Mouse (Mus musculus) intestine, embryonic 16.5 days (tissue): Measurements from ENCODE around the gene Rnd1. TPM values are rescaled to one million over a fixed set of nuclear protein-coding genes. Genes with fewer than 3 reads are reported as not detected.

Source experiments
- ATAC-seq: fragments of 200-750 bp; cut with Nextera tagmentation; 2 replicates; pipeline ENCODE4 v1.8.0; 2017; ENCODE audit warnings: moderate TSS enrichment, moderate library complexity
- H3K27ac ChIP-seq: fragments of 300-500 bp; sonication (generic); 2 replicates; pipeline ENCODE4 v1.5.1; 2014; ENCODE audit warnings: mild to moderate bottlenecking, low read length
- H3K27me3 ChIP-seq: fragments of 300-500 bp; sonication (generic); replicated peaks from 2 replicates; pipeline ENCODE4 v1.6.1; 2014; ENCODE audit warnings: low read length, control low read depth, mixed read lengths; ENCODE audit not compliant: control insufficient read depth, insufficient read depth
- H3K36me3 ChIP-seq: fragments of 300-500 bp; sonication (generic); 2 replicates; pipeline ENCODE4 v1.6.1; 2014; ENCODE audit warnings: low read length, control low read depth; ENCODE audit not compliant: control insufficient read depth, insufficient read depth
- H3K4me1 ChIP-seq: fragments of 300-500 bp; sonication (generic); 2 replicates; pipeline ENCODE4 v1.6.1; 2014; ENCODE audit warnings: low read length, control low read depth, mixed read lengths; ENCODE audit not compliant: control insufficient read depth, insufficient read depth
- H3K4me2 ChIP-seq: fragments of 300-500 bp; sonication (generic); 2 replicates; pipeline ENCODE4 v1.6.1; 2014; ENCODE audit warnings: low read depth, low read length, control low read depth
- H3K4me3 ChIP-seq: fragments of 300-500 bp; sonication (generic); 2 replicates; pipeline ENCODE4 v1.5.1; 2014; ENCODE audit warnings: mild to moderate bottlenecking, low read length
- H3K9ac ChIP-seq: fragments of 300-500 bp; sonication (generic); 2 replicates; pipeline ENCODE4 v1.6.1; 2014; ENCODE audit warnings: low read depth, low read length
- H3K9me3 ChIP-seq: fragments of 300-500 bp; sonication (generic); 2 replicates; pipeline ENCODE4 v1.6.1; 2016; ENCODE audit warnings: low read length, control low read depth; ENCODE audit not compliant: control insufficient read depth
- WGBS: fragments of 180-500 bp; shearing (Covaris S2); extraction: QIAGEN DNeasy Blood & Tissue Kit; methylation state at CpG from one replicate; pipeline ENCODE4 v1.1.7; 2014; 5-methylcytosine and 5-hydroxymethylcytosine counted together
- polyA plus RNA-seq: library from polyadenylated mRNA; unstranded; fragments of >200 nt; fragmentation: Nextera tagmentation; extraction: Ambion mirVana; gene quantifications from 2 replicates; pipeline ENCODE4 v1.2.1, GENCODE M21; 2015

Rnd1 gene
- polyA plus RNA-seq, 1 experiment from 2014 or later: 0.95 TPM

DNA sequence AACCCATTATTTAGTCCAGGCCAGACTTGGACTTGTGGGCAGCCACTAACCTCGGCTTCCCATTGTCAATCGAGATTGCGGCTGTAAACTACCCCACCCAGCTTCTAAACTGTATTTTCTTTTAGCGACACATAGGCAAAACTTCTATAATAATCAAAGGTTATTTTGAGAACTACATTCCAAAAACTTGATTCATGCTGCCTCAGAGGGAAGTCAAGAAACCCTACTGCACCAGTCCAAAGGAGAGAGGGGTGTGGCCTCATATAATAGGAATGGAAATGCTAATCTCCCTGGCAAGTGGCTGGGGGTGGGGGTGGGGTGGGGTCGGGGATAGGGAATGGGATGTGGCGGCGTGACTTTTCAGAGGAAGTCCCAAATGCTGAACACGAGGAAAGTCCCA, 51.2 kb downstream of the Rnd1 start:
- no peak overlapping the region for H3K4me2 ChIP-seq
- peaks cover 28% of the 10 kb centered on the region for H3K4me1 ChIP-seq
- 22% methylated on average over 8 of the region's 8 CpGs for WGBS
- no peaks in the 10 kb centered on the region for H3K36me3 ChIP-seq
- 0 out of 2 replicates have a peak, but pooled peaks have one; percentile 41 for ATAC-seq
- no peak overlapping the region for H3K9ac ChIP-seq
- H3K4me3 ChIP-seq: no peak overlapping the region
- H3K27me3 ChIP-seq: no peaks in the 10 kb centered on the region; the same call in 1 of the 2 replicates
- H3K27ac ChIP-seq: no peak overlapping the region; the same call in 1 of the 2 replicates
- no peaks in the 10 kb centered on the region for H3K9me3 ChIP-seq

DNA sequence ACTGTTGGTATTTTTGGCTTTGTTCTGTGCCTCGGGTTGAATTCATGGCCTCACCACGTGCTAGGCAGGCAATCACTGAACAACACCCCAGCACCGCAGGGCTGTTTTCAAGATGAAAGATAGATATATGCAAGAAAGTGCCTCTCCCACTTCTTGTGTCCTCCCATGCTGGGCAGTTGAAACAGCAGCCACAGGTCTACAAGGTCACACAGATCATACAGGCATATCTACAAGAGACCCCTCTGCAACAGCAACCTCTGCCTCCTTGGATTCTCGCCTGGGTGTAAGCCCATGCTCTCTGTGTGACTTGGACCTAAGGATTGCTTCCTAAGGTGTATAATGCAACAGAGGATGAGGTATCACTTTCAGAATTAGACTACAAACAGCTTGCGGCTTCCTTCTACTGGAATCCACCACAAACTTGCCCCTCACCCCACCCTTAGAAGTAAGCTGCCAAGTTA, 53.9 kb downstream of the Rnd1 start:
- Histone ChIP-seq H3K9me3 (no peaks in the 10 kb centered on the region), H3K4me3 (no peak overlapping the region), H3K36me3 (no peaks in the 10 kb centered on the region), H3K27me3 (no peaks in the 10 kb centered on the region), H3K4me1 (peaks cover 18% of the 10 kb centered on the region), H3K27ac (no peak overlapping the region), H3K4me2 (no peak overlapping the region), H3K9ac (no peak overlapping the region)
- ATAC-seq: no peak
- 58% methylated on average over 5 of the region's 5 CpGs for WGBS

DNA sequence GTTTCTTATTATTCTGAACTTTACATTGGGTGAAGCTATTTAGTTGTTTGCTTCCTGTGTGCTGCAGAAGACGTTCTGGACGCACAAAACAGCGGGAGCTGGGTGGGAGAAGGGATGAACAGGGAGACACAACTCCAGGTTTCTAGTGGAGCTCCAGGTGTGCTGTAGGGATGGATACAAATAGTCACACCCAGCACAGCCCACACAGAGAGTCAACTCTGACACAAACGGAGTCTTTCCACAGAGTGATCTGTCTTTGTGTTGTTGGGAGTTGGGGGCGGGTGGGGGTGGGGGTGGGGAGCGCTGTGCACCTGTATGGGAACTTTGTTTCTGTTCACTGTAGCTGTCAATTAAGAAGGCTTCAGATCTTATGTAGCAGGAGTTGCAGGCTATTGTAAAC, 54.5 kb downstream of the Rnd1 start:
- no peaks in the 10 kb centered on the region for H3K27me3 ChIP-seq
- peaks cover 14% of the 10 kb centered on the region; the same call in 1 of the 2 replicates for H3K4me1 ChIP-seq
- no peak overlapping the region for H3K27ac ChIP-seq
- no peak overlapping the region for H3K4me3 ChIP-seq
- WGBS: 23% methylated on average over 6 of the region's 6 CpGs
- no peaks in the 10 kb centered on the region for H3K36me3 ChIP-seq
- H3K9me3 ChIP-seq: no peaks in the 10 kb centered on the region
- no peak overlapping the region for H3K4me2 ChIP-seq
- ATAC-seq: no peak
- H3K9ac ChIP-seq: no peak overlapping the region

DNA sequence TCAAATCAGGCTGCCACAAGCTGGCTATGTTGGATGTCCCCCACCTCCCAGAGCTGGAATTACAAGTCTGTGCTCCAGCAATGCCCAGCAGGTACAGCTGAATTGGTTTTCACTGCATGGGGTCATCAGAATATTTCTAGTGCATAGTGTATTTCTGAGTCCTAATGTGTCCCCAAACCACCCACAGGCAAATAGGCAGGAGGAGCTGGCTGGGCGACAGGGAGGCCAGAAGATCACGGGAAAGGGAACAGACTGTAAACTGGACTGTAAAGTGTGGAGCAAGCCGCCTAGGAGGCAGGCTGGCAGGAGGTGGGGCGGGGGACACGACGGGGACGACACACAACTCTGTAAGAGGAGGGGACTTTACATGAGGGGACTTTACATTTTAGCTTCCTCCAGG, 55.1 kb downstream of the Rnd1 start:
- H3K9ac ChIP-seq: no peak overlapping the region
- no peaks in the 10 kb centered on the region for H3K27me3 ChIP-seq
- ATAC-seq: no peak
- H3K4me3 ChIP-seq: no peak overlapping the region
- no peak overlapping the region for H3K27ac ChIP-seq
- no peaks in the 10 kb centered on the region for H3K36me3 ChIP-seq
- peaks cover 14% of the 10 kb centered on the region; the same call in 1 of the 2 replicates for H3K4me1 ChIP-seq
- no peaks in the 10 kb centered on the region for H3K9me3 ChIP-seq
- H3K4me2 ChIP-seq: no peak overlapping the region
- 11% methylated on average over 7 of the region's 7 CpGs for WGBS

GRCm38 (mm10) chr15:98617176-98617537, 60.1 kb downstream of the Rnd1 start:
- Histone ChIP-seq H3K4me3 (peak overlapping the region; percentile 21), H3K4me1 (peaks cover 7% of the 10 kb centered on the region), H3K27me3 (no peaks in the 10 kb centered on the region), H3K9ac (peak overlapping the region; percentile 63; the same call in 1 of the 2 replicates), H3K4me2 (peak overlapping the region; percentile 43), H3K36me3 (no peaks in the 10 kb centered on the region), H3K9me3 (no peaks in the 10 kb centered on the region), H3K27ac (no peak overlapping the region; the same call in 1 of the 2 replicates)
- 1% methylated on average over 12 of the region's 12 CpGs for WGBS
- ATAC-seq: peak; percentile 21

DNA sequence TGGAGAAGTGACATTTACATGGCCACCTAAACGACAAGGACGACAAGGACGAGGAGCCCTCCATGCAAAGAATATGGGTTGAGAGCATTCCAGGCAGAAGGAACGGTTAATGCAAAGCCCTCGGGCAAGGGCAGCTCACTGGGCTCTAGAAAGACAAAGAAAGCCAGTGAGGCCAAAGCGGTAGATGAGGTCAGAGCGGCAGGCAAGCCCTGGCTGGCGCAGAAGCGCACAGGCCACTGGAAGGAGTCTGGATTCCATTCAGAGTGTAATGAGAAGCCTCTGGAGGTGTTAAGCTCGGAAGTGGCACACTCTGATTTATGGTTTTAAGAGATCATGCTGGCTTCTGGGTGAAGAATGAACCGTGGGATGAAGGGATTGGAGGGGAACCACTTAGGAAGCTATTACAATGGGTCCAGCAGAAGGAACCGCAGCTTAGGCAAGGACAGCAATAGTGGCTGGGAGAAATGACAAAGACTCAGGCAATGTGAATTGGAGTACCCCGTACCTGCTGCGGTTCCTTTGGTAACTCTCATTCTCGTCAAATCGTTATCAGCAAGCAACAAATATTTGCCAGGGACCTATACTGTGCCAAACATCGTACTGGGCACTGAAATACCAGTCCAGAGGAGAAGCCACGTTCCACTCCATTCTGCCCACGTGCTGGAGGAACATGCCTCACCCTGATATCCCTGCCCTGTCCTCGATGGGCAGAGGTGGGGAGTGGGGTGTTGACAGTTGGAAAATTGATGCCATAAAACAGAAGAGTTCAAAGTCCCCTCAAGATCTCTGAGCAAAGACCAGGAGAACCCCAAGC, 60.7 kb downstream of the Rnd1 start:
- H3K9me3 ChIP-seq: no peaks in the 10 kb centered on the region
- no peaks in the 10 kb centered on the region for H3K36me3 ChIP-seq
- ATAC-seq: peak; percentile 88
- peak overlapping the region; percentile 43 for H3K4me2 ChIP-seq
- H3K4me3 ChIP-seq: peak overlapping the region; percentile 36
- H3K9ac ChIP-seq: peak overlapping the region; percentile 63
- H3K27ac ChIP-seq: peak overlapping the region; percentile 85
- H3K4me1 ChIP-seq: peaks cover 7% of the 10 kb centered on the region
- H3K27me3 ChIP-seq: no peaks in the 10 kb centered on the region
- 34% methylated on average over 20 of the region's 20 CpGs for WGBS

GRCm38 (mm10) chr15:98615751-98616150, 61.5 kb downstream of the Rnd1 start:
- no peaks in the 10 kb centered on the region for H3K27me3 ChIP-seq
- H3K4me2 ChIP-seq: peak overlapping the region; percentile 32; the same call in 1 of the 2 replicates
- H3K36me3 ChIP-seq: no peaks in the 10 kb centered on the region
- peaks cover 7% of the 10 kb centered on the region for H3K4me1 ChIP-seq
- WGBS: 66% methylated on average over 6 of the region's 6 CpGs
- H3K4me3 ChIP-seq: peak overlapping the region; percentile 36; the same call in 1 of the 2 replicates
- no peak overlapping the region for H3K9ac ChIP-seq
- peak overlapping the region; percentile 50; the same call in 1 of the 2 replicates for H3K27ac ChIP-seq
- no peaks in the 10 kb centered on the region for H3K9me3 ChIP-seq
- ATAC-seq: no peak

- Histone ChIP-seq H3K27me3 (no peaks in the 10 kb centered on the region), H3K36me3 (no peaks in the 10 kb centered on the region), H3K4me3 (no peak overlapping the region), H3K9ac (no peak overlapping the region; the same call in 1 of the 2 replicates), H3K9me3 (no peaks in the 10 kb centered on the region), H3K4me1 (peaks cover 10% of the 10 kb centered on the region), H3K27ac (peak overlapping the region; percentile 50), H3K4me2 (0 out of 2 replicates have a peak overlapping the region, but pooled peaks have one; percentile 1)
- ATAC-seq: peak; percentile 67
- 38% methylated on average over 6 of the region's 6 CpGs for WGBS
Observed at GRCm38 (mm10) chr15:98614971-98615370, 62.3 kb downstream of the Rnd1 start.

GRCm38 (mm10) chr15:98614551-98614950, 62.7 kb downstream of the Rnd1 start:
- H3K4me3 ChIP-seq: no peak overlapping the region
- H3K36me3 ChIP-seq: no peaks in the 10 kb centered on the region
- no peaks in the 10 kb centered on the region for H3K9me3 ChIP-seq
- 40% methylated on average over 9 of the region's 9 CpGs for WGBS
- ATAC-seq: no peak
- 0 out of 2 replicates have a peak overlapping the region, but pooled peaks have one; percentile 5 for H3K9ac ChIP-seq
- no peak overlapping the region for H3K4me2 ChIP-seq
- peak overlapping the region; percentile 50 for H3K27ac ChIP-seq
- H3K27me3 ChIP-seq: no peaks in the 10 kb centered on the region
- H3K4me1 ChIP-seq: peaks cover 10% of the 10 kb centered on the region
